Mouse (Mus musculus) gastrocnemius, adult 2 months (tissue): ENCODE measurements around the gene Ppfia2. TPM values are rescaled to one million over a fixed set of nuclear protein-coding genes. Genes with fewer than 3 reads are reported as not detected.

Experiments
- DNase-seq: peaks from one replicate; pipeline ENCODE4 v3.0.0; 2022
- H3K27ac ChIP-seq: fragments of 200-600 bp; 2 replicates; pipeline ENCODE4 v1.8.1; 2022; ENCODE audit warnings: mild to moderate bottlenecking
- H3K4me3 ChIP-seq: fragments of 200-600 bp; 2 replicates; pipeline ENCODE4 v1.8.1; 2022; ENCODE audit warnings: mild to moderate bottlenecking, moderate library complexity
- CTCF ChIP-seq: fragments of 200-600 bp; IDR thresholded peaks from 2 replicates; pipeline ENCODE4 v1.8.1; 2022; ENCODE audit warnings: antibody characterized with exemption, mild to moderate bottlenecking, moderate library complexity
- intact Hi-C: fragments of 180-260 bp; cut with DNase I; formaldehyde crosslinking; loops from one replicate; pipeline ENCODE4 v1.15.1; 2025
- total RNA-seq, 2 experiments: library from RNA; stranded (reverse); gene quantifications; 2 replicates each; pipeline ENCODE4 v1.2.3; 2021

Gene Ppfia2
- total RNA-seq, 2 experiments from 2014 or later: 0.10 to 0.25 TPM

- TF ChIP-seq CTCF: no peak
- Histone ChIP-seq H3K4me3 (no peak overlapping the region), H3K27ac (no peak overlapping the region)
- DNase-seq: no peak
- intact Hi-C loops: no loop called here
Measured at GRCm38 (mm10) chr10:106736230-106737063, 266.3 kb downstream of the Ppfia2 start.

- Histone ChIP-seq H3K27ac (no peak overlapping the region), H3K4me3 (no peak overlapping the region)
- TF ChIP-seq CTCF: no peak
- intact Hi-C loops: no loop called here
- DNase-seq: no peak
Measured at GRCm38 (mm10) chr10:106738190-106738589, 268.1 kb downstream of the Ppfia2 start.

GRCm38 (mm10) chr10:106744966-106745365 is 274.8 kb downstream of the Ppfia2 start:
- TF ChIP-seq CTCF: no peak
- intact Hi-C loops: no loop called here
- H3K27ac ChIP-seq: no peak overlapping the region
- H3K4me3 ChIP-seq: no peak overlapping the region
- no peak for DNase-seq

GRCm38 (mm10) chr10:106761061-106761460 is 290.9 kb downstream of the Ppfia2 start:
- TF ChIP-seq CTCF: no peak
- Histone ChIP-seq H3K4me3 (no peak overlapping the region), H3K27ac (no peak overlapping the region)
- DNase-seq: no peak
- intact Hi-C loops: no loop called here

DNA sequence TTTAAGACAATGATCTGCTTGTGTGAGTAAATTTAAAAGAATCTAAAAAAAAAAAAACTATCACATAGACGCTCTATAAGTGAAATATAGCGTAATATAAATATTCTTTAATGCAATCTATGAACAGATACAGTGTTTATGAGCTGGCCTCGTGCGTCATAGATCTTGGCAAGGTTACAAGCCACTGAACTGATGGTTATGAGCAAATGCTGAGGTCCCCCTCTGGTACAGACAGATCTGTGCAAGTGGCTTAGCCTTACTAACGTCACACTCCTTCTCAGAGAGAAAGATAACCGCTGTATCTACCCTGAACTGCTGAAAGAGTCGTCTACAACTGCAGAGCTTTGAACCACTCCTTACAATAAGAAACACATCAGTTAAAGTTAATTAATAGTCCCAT is 293.6 kb downstream of the Ppfia2 start:
- intact Hi-C loops: no loop called here
- no peak overlapping the region for H3K27ac ChIP-seq
- no peak for DNase-seq
- TF ChIP-seq CTCF: no peak
- no peak overlapping the region for H3K4me3 ChIP-seq

- TF ChIP-seq CTCF: no peak
- Histone ChIP-seq H3K27ac (no peak overlapping the region), H3K4me3 (no peak overlapping the region)
- intact Hi-C loops: no loop called here
- DNase-seq: no peak
Measured at GRCm38 (mm10) chr10:106775571-106775970, 305.4 kb downstream of the Ppfia2 start.

DNA sequence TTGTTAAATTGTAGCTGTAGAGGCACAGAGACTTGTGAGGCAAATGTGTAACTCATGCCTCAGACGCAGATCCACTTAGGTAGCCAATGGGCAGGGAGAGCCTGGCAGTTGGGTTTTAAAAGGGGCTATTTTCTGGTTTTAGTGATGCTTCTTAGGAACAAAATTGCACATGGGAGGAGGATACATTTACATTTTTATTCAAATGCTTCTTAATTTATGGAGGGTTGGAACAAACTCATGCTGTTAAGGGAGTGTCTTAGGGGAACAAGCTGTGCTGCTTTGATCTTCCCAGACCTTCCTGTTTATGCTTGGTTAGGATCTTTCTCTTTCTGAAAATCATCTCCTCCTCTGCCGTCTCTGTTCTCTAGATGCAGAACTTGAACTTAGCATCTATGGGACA is 345.3 kb downstream of the Ppfia2 start:
- DNase-seq: no peak
- no peak overlapping the region for H3K4me3 ChIP-seq
- intact Hi-C loops: no loop called here
- H3K27ac ChIP-seq: no peak overlapping the region
- no peak for TF ChIP-seq CTCF

DNA sequence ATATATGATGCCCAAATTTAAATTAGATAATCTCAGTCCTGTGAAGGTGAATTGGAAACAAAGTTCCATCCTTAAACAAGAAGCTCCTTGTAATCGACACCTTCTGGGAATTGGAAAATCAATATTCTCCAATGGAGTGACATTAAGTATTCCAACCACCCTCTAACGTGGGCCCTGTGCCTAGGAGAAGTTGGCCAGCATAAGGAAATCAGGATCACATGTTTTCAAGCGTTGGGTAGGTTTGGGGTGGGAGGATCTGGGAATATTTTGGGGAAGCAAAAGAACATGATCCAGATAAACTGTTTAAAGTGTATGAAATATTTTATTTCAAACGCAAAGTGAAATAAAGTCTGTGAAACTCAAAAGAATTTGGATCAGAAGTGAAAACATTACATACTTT is 348.2 kb downstream of the Ppfia2 start:
- no peak overlapping the region for H3K27ac ChIP-seq
- intact Hi-C loops: no loop called here
- no peak for TF ChIP-seq CTCF
- no peak overlapping the region for H3K4me3 ChIP-seq
- DNase-seq: no peak

DNA sequence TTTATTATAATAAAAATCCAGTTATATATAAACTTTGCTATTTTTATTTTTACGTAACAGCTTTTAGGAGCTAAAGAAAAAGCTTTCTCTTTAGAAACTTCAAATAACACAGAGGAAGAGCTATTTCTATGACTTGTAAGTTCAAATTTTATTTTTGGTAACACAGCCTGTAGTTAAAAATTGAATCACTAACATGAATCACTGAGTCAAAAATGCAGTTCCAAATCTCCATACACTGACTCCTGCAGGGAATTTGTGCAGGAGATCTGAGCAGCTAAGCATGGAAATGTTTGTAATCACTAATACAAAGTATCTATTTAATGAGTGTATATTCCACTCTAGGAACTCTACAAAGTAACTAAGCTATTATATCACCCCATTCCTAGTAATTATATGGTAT is 354.1 kb downstream of the Ppfia2 start:
- no peak for DNase-seq
- intact Hi-C loops: no loop called here
- H3K4me3 ChIP-seq: no peak overlapping the region
- TF ChIP-seq CTCF: no peak
- H3K27ac ChIP-seq: no peak overlapping the region

DNA sequence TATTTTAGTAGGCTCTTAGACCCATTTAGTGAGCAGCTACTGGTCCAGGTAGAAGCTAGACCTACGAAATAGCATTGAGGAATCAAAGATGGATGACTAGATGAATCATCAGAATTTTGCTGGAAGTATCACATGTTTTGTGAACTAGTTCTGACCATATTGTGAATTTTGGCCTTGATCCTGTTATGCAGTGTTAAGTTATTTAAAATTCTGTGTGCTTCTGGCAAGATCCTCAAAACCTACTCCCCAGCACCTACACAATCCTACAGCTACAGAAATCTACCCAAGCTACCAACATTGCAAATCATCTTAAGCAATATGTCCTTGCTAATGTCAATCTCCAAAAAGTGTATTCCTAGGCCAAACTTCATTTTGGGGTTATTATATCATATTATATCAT is 368.3 kb downstream of the Ppfia2 start:
- Histone ChIP-seq H3K4me3 (no peak overlapping the region), H3K27ac (no peak overlapping the region)
- no peak for DNase-seq
- intact Hi-C loops: no loop called here
- no peak for TF ChIP-seq CTCF

GRCm38 (mm10) chr10:106858106-106858505 is 388.0 kb downstream of the Ppfia2 start:
- intact Hi-C loops: no loop called here
- DNase-seq: no peak
- no peak for TF ChIP-seq CTCF
- Histone ChIP-seq H3K27ac (no peak overlapping the region), H3K4me3 (no peak overlapping the region)

GRCm38 (mm10) chr10:106870233-106870632 is 400.1 kb downstream of the Ppfia2 start:
- DNase-seq: no peak
- no peak for TF ChIP-seq CTCF
- no peak overlapping the region for H3K4me3 ChIP-seq
- intact Hi-C loops: no loop called here
- no peak overlapping the region for H3K27ac ChIP-seq

DNA sequence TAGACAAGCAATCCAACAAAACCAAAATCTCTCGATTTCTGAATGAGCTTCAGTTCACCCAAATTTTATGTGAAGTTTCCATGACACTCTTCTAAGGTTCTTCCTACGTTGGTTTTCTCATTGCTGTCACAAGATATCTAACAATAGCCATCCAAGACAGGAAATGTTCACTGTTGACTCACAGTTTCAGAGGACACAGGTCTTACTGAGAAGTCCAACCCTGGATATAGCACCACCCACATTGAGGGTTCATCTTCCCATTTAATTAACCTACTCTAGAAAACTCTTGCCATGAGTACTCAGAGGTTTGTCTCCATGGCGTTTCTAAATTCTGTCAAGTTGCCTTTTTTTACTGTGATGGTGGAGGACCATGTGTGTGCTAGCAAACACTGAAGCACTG is 401.7 kb downstream of the Ppfia2 start:
- intact Hi-C loops: no loop called here
- Histone ChIP-seq H3K27ac (no peak overlapping the region), H3K4me3 (no peak overlapping the region)
- DNase-seq: no peak
- TF ChIP-seq CTCF: no peak

DNA sequence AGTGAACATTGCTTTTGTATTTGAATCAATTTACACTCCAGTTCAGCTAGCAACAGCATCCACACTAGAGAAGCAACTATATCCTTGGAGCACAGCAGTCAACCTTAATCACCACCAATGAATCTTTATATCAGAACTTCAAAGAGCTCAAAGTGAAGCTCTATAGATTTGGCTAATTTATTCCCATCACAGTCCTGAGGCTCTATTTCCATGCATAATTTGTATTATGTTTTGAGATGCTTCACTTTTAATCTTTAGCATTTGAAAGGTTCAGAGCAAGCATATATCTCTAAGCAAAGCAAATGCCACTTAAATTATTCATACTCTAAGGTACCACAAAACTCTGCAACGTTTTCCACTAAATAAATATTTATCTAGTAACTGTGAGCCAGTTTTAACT is 402.6 kb downstream of the Ppfia2 start:
- no peak for DNase-seq
- H3K27ac ChIP-seq: no peak overlapping the region
- intact Hi-C loops: no loop called here
- no peak for TF ChIP-seq CTCF
- H3K4me3 ChIP-seq: no peak overlapping the region
